Mouse (Mus musculus) G1E (cell line): ENCODE results near the gene Extl2.

ENCODE experiments used
- CTCF ChIP-seq: IDR thresholded peaks from 2 replicates; pipeline ENCODE4 v1.5.1; 2012; ENCODE audit warnings: low read depth, low read length, inconsistent platforms, mixed read lengths
- GATA1 ChIP-seq: IDR thresholded peaks from 2 replicates; pipeline ENCODE4 v1.6.1; 2012; ENCODE audit warnings: borderline replicate concordance, low read length, inconsistent platforms, mixed read lengths
- GATA2 ChIP-seq: IDR thresholded peaks from 2 replicates; pipeline ENCODE4 v1.6.1; 2012; ENCODE audit warnings: low read depth, low read length, inconsistent platforms, borderline replicate concordance
- POLR2AphosphoS5 ChIP-seq: IDR thresholded peaks from 2 replicates; pipeline ENCODE4 v1.6.1; 2012; ENCODE audit warnings: low read depth, low read length, inconsistent platforms; ENCODE audit not compliant: insufficient replicate concordance

DNA sequence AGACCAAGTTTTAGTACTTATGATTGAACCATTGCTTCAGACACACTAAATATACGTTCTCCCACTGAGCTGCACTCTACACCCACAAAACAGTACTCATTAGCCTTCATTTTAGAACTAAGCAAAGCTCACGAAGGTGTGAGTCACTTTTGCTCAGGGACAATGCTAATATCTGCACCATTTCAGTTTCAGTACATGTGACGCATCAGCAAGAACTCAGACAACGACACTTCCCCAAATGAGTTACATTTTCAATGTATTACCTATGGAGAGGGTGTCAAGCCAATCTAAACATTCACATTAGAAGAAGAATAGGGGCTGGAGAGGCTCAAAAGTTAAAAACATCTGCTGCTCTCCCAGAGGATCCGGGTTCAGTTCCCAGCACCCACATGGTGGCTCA, 10.3 kb upstream of the Extl2 start:
- TF ChIP-seq CTCF (no peak), POLR2AphosphoS5 (no peak), GATA1 (no peak), GATA2 (no peak)
